Mouse (Mus musculus) liver, embryonic 14.5 days (tissue): Measurements from ENCODE around the gene Lrig1.

Source experiments
- CTCF ChIP-seq: IDR thresholded peaks from 2 replicates; pipeline ENCODE4 v1.5.1; 2016; ENCODE audit warnings: antibody characterized with exemption, low read depth, control low read depth
- EP300 ChIP-seq: IDR thresholded peaks from 2 replicates; pipeline ENCODE4 v1.6.1; 2016; ENCODE audit warnings: antibody characterized with exemption, low read depth

DNA sequence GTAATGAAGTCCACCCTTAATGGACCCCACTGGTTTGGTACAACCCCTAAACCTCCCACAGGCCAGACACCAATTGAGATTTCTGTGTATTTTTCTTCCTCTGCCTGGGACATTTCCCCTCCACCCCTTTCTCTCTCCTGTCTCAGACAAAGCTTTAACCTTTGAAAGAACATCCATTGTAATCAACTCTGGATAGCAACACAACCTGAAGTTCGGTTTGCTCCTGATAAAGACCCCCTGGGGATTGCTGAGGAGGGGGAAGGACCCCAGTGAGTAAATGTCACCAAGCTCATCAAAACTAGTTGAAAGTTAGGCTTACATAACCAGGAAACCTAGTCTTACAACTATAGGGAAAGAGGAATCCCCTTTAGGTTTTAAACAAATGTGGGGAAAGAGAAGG is 5.5 kb downstream of the Lrig1 start:
- no peak for TF ChIP-seq CTCF
- no peak for TF ChIP-seq EP300
